Mouse (Mus musculus): ENCODE data around the gene Atf6b.
A peak's percentile ranks its signal among the peaks of the same experiment; 100 is the strongest.

Gene Atf6b

DNA sequence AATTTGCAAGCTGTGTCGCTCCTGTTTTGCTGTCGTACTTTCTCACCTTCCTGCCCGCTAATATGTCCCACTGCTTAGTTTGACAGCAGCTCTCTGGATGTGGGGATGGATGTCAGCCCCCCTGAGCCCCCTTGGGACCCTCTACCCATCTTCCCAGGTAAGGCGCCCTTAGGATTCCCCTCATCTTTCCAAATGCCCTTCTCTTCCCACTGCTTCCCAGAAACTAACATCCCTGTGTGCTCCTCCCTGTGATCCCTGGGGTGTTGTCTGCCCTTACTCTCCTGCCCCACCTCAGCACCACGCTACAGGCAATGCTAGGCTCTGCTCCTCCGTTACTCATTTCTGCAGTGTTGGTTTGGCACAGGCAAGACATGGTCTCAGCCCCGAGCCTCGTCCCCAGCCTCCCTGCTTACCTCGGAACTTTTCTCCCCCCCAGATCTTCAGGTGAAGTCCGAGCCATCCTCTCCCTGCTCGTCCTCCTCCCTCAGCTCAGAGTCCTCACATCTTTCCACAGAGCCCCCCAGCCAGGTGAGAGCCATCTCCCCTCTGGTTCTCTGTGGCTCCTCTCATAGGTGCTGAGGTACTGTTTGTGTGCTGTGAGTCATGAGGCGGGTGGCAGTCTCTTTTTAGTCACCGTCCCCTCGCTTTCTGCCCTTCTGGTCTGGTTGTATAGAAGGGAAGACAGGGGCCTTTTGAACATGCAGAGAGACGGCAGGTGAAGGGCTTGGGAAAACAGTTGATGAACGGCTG lies 1.4 kb downstream of the Atf6b start:
- DNase-seq (ENCODE audit: low spot score in 2 of 2), result no peak

DNA sequence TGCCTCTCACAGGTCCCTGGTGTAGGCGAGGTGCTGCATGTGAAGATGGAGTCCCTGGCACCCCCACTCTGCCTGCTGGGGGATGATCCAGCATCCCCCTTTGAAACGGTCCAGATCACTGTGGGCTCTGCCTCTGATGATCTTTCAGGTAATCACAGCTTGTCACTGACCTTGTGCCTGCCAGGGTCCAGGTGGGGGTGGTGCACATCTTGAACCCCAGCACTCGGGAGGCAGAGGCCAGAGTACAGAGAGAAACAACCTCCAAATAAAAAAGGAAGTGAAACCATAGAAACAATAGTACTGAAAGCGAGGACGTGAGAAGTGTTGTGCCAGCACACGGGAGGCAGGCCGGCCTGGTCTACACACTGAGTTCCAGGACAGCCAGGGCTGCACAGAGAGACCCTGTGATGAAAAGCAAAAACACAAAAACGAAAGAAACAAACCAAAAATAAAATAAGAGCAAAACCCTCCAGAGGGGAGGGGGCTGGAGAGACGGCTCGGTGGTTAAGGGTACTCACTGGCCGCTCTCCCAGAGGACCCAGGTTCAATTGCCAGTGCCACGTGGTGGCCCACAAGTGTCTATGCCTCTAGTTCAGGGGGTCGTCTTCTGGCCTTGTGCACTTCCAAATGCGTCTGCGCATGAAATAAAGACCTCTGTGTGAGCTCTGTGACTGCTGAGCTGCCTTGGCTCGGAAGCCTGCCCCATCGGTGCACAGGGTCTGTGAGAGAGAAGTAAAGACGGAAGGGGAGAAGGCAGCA lies 2.3 kb downstream of the Atf6b start:
- DNase-seq (ENCODE audit: low spot score in 2 of 2), result no peak

GRCm38 (mm10) chr17:34650781-34651180 lies 3.8 kb downstream of the Atf6b start:
- DNase-seq (ENCODE audit: low spot score in 2 of 2), result no peak

GRCm38 (mm10) chr17:34651507-34652221 lies 4.7 kb downstream of the Atf6b start:
- DNase-seq (ENCODE audit: low spot score in 2 of 2), result no peak

DNA sequence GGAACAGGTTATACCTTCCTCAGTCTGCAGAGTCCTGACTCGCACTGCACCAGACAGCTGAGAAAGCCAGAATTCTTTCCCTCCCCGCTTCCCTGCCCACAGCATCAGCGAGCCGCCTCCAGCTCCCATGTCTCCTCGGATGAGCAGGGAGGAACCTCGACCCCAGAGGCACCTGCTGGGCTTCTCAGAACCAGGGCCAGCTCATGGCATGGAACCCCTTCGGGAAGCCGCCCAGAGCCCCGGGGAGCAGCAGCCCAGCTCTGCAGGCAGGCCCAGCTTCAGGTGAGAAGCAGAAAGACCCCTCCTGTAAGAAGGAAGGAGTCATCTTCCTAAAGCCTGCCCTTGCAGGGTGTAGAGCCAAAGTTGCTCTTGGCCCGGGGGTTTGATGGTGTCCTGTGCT lies 5.6 kb downstream of the Atf6b start:
- no peak for DNase-seq (ENCODE audit: low spot score in 2 of 2)

- DNase-seq (ENCODE audit: low spot score in 2 of 2), result no peak
These were observed 6.0 kb downstream of the Atf6b start for GRCm38 (mm10) chr17:34652985-34653384.

DNA sequence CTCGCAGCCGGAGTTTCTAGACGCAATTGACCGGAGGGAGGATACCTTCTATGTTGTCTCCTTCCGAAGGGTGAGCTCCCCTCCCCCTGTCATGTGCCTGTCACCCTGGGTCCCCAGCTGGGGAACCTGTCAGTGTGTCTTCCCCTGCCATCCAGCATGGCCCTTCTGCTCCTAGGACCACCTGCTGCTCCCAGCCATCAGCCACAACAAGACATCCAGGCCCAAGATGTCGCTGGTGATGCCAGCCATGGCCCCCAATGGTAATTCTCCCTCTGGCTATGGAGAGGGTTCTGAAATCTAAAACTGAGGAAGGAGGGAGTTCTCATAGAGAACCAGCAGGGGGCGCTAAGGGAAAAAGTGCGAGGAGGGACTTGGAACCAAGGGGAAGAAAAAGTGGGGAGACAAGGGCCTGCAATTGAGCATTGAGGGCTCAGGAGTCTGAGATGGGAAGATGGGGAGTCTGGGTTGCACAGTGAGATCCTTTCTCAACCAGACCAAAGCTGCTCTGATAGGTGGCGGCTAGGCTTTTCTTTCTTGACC lies 6.9 kb downstream of the Atf6b start:
- DNase-seq (ENCODE audit: low spot score in 2 of 2), result no peak

DNA sequence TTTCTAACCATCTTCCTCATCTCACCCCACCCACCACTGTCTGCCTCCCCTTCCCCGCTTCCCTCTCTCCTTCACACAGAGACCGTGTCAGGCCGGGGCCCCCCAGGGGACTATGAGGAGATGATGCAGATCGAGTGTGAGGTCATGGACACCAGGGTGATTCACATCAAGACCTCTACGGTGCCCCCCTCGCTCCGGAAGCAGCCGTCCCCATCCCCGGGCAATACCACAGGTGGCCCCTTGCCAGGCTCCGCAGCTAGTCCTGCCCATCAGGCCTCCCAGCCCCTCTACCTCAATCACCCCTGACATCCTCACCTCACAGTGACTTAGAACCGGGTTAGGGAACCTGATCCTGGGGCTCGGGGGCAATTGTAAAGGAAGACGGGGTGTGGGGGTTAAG lies 7.4 kb downstream of the Atf6b start:
- no peak for DNase-seq (ENCODE audit: low spot score in 2 of 2)

DNA sequence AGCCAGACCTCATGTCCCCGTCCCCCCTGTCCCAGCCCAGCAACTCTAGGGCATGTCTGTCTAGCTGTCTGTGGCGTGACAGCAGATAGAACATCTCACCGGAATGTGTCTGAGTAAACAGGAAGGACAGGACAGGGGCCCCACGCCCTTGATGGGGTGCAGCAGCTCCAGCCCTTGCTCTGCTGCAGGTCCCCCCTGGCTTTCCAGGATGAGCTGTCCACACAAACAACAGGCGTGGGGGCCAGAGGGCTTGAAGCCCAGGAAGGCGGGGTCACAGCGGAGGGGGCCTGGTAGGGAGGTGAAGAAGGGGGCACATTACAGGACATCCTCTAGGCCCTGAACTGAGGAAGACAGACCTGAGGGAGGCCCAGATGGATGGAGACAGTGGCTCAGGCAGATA lies 8.2 kb downstream of the Atf6b start:
- DNase-seq (ENCODE audit: low spot score in 2 of 2), result no peak

- DNase-seq (ENCODE audit: low spot score in 2 of 2), result peak in 1 of 2 experiments; percentile 60
These were observed 8.6 kb downstream of the Atf6b start for GRCm38 (mm10) chr17:34655581-34655991.

- DNase-seq (ENCODE audit: low spot score in 2 of 2), result no peak
These were observed 9.7 kb downstream of the Atf6b start for GRCm38 (mm10) chr17:34656666-34657065.

GRCm38 (mm10) chr17:34657271-34657670 lies 10.3 kb downstream of the Atf6b start:
- no peak for DNase-seq (ENCODE audit: low spot score in 2 of 2)

DNA sequence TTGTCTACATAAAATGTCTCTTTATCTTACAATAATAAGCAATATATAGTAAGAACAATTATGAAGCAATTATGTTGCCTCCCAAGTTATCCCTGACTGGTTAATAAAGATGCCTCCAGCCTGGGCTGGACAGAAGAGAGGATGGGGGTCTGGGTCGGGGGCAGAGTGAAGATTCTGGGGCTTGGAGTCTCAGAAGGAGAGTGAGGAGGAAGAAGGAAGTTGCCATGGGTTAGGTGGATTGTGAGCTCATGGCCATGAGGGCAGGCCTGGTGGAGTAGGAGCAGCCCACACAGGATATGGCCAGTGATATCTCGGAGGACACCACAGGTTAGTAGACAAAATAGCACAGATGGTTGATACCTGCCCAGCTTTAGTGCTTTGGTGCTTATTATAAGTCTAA lies 11.2 kb downstream of the Atf6b start:
- DNase-seq (ENCODE audit: low spot score in 2 of 2), result no peak

DNA sequence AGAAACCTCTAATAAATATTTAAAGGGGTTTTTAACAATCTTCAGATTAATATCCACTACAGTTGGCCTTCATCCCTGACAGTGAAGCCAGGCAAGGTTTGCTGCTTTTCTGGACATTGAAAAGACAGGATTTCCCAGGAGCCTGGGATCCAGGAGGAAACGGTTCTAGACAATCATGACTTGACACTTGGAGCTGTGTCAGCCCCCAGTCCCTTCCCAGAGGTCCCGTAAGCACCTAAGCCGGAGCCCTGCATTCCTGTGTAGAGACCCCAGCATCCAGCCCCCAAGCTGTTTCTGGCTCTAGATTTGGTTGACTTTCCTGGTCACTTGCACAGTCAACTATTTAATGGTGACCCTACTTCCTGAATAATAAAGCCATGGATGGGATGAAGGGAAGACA lies 11.6 kb downstream of the Atf6b start:
- no peak for DNase-seq (ENCODE audit: low spot score in 2 of 2)

DNA sequence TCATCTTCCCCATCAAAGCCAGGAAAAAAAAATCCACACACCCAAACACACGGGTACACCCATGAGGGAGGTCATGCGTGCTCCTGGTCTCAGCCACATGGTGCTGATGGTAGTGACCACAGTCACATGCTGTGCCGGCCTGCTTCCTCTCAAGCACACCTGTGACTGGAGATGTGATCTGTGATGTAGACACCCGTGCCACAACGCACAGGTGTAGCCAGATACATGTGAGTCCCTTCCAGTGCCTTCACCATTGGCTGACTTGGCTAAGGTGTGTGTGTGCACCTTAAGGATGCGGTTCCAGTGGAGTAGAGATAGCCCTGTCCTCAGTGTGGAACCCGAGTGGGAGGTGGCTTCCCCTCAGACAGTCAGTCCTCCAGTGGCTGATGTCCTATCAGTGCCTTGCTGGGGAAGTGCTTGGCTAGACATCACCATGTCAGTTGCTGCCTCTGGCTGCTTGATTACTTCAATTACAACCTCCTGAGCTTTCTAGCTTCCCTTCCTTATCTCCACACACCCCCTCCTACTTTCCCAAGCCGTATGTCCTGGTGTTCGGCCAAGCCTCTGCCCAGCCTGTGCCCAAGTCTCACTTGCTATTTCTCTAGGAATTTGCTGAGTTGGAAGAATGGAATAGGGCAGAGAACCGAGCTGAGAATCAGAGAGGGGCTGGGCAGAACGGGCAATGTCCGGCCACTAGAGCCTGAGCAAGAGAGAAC lies 12.4 kb downstream of the Atf6b start:
- DNase-seq (ENCODE audit: low spot score in 2 of 2), result no peak

DNA sequence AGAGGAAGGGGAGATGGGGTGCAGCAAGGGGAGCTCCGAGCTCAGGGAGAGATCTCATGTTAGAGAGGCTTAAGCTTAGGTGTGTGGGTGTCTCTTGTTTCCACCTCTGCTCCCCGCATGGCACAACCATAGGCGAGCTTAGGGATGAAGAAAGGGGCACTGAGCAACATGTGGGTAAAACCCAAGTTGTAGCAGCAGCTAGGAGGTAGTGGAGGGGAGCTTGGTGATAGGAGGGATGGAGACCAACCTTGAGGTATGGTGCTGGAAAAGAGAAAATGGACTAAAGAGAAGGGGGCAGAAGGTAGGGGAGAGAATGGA lies 12.9 kb downstream of the Atf6b start:
- DNase-seq (ENCODE audit: low spot score in 2 of 2), result no peak

DNA sequence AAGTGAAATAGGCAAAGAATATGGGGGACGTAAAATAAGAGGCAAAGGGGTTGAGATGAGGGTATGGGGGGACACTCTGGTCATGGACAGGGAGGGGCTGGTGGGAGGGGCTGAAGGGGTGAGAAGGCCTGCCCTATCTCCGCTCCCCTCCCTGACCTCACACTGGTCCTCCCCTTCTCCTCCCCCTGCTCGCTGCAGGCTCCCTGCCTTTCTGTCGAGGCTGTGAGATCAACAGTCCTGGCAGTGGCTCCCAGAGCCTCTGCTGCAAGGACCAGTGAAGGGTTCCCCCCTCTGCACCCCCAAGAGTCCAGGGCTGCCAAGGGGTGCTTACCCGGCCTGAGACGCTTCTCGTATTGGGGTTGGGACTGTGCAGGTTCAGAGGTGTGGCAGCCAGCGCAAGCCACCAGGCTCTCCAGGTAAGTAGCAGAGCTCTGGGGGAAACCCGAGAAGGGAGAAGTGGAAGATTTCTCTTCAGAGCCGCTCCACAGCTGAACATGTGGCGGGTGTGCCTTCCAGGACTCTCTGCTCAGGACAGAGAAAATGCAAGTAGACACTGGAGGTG lies 13.4 kb downstream of the Atf6b start:
- no peak for DNase-seq (ENCODE audit: low spot score in 2 of 2)

DNA sequence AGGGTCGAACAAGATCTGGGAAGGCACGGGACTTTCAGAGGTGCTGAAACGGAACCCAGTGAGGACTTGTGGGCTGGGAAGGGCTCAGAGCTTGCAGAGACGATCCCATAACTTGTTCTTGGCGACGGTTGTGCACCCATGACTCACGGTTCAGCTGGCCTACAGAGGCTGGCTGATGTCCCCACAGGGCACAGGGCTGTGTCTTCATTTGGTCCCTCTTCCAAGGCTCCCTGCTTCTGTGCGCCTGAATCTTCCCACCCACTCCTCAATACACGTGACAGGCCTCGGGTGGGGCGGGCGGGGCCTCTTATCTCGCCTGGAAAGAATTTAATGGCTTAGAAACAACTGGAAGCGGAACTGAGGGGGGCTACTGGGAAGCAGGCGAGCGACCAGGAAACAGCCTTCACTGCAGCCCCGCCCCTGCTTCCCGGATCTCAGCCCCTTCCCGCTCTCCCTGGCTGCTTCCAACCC lies 14.2 kb downstream of the Atf6b start:
- DNase-seq (ENCODE audit: low spot score in 2 of 2), result no peak

DNA sequence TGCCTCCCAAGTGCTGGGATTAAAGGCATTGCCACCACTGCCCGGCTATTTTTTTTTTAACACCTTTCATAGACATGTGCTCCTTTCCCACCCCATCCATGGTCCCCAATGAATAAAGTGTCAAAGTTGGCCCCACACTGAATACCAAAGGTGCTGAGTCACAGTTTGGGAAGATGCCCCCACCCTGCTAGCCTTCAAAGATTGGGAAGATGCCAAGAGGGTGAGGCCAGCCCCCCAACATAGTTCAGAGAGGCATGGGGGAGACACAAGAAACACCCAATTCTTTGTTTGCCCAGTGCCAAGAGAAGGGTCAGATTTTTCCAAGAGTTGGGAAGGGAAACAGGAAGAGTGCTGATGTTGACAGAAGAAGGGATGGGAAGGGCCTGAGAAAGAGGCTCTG lies 15.5 kb downstream of the Atf6b start:
- DNase-seq (ENCODE audit: low spot score in 2 of 2), result no peak

DNA sequence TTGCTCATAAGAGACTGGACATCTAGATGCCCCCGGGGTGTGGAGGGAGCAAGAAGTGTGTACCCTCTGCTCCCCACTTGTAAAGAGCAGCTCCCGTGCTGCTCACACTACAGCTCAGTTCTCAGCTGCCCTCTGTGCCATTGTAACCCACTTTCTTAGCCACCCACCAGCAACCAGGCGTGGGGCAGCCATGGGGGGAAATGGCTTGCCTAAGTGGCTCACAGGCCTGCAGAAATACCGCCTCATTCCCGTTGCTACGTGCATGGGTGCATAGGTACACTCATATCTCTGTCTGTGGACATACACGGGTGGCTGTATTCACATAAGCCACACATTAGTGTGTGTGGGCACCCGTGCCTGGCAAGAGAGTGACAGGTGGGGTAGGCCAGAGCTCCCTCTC lies 16.0 kb downstream of the Atf6b start:
- no peak for DNase-seq (ENCODE audit: low spot score in 2 of 2)

DNA sequence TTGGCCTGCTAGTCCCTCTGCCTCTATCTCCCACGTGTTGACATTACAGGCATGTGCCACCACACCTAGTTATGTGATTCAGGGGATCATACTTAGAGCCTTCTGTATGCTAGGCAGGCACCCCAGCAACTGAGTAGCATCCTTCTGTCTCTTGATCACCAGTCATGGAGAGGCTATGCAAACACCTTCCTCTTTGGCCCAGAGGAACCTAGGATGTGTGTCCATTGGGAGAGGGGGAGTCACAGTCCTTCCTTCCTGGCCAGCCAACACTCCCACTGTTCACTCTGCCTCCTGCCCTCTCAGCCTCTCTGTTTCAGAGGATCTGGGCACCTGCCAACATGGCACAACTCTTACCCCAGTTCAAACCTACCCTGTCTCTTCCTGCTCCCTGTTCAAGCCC lies 16.6 kb downstream of the Atf6b start:
- no peak for DNase-seq (ENCODE audit: low spot score in 2 of 2)

DNA sequence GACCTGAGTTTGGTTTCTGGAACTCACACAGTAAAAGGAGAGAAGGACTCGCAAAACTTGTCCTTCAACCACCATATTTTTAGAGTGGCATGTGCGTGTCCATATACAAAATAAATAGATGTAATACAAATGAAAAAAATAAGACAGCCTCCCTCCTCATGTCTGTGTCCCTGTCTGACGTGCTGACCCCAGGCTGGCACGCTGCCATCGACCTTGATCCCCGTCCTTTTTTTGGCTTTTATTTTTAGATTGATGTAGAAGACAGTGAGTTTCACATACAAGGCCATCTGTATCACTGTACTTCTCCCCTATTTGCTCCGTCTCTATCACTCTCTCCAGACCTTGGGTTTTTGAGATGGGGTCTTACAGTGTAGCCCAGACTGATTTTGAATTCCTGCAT lies 17.5 kb downstream of the Atf6b start:
- no peak for DNase-seq (ENCODE audit: low spot score in 2 of 2)
